Mouse (Mus musculus) adrenal gland, adult 18-20 months (tissue): ENCODE measurements at regions not wholly inside any gene's neighbourhood (a gene's known extent, or its start where the extent isn't known, plus 50 kb on each side); places are given as distances from the start of the nearest gene placed in this dataset.
A peak's percentile ranks its signal among the peaks of the same experiment; 100 is the strongest.

Experiments
- DNase-seq, 2 experiments: peaks; one replicate each; pipeline ENCODE4 v3.0.0; 2021 to 2022; ENCODE audit warnings: low spot score in 2 of 2

- no peak for DNase-seq
Observed at GRCm38 (mm10) chr13:107218351-107218750, 196.4 kb upstream of the Kif2a start.

DNA sequence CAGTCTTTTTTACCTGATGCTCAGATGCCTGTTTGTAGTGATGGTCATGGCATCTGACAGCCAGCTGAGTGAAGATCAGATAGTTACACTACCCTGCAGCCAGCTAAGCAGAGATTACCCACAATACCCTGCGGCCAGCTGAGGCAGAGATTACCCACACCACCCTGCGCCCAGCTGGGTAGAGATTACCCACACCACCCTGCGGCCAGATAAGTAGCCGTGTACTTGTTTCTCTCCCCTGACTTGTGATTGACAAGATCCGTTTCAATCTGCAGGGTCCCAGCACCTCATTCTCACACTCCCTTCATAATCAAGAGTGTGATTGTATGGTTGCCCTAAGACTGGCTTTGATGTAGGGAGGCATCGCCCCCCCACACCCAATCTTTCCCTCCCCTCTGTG lies 195.9 kb upstream of the Kif2a start:
- no peak for DNase-seq

DNA sequence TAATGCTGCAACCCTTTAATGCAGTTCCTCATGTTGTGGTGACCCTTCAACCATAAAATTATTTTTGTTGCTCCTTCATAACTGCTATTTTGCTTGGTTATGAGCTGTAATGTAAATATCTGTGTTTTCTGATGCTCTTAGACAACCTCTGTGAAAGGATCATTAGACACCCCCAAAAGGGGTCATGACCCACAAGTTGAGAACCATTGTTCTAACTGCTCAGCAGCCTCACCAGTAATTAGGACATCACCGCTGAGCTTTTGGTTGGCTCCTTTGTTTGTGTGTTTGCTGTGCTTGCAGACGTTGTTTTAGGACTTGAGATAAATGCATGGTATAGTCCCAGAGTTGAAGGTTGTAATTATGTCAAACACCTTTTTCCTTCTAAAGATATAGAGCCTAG lies 191.4 kb upstream of the Kif2a start:
- no peak for DNase-seq

DNA sequence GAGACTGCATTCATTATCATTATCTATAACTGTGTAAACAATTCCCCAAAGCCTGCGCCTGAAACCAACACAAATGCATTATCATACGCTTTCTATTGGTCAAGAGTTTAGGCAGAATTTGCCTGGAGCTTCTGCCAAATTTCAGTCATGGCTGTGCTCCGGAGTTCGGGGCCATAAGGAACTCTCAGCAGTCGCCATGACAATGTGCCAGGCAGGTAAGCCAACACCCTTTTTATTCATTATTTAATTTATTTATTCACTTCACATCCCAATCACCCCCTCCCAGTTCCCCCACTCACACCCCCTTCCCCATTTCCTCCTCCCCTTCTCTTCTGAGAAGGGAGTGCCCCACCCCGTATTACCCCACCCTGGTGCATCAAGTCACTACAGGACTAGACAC lies 188.8 kb upstream of the Kif2a start:
- no peak for DNase-seq

GRCm38 (mm10) chr13:107207354-107208181 lies 185.6 kb upstream of the Kif2a start:
- DNase-seq = peak in 1 of 2 experiments; percentile 6

DNA sequence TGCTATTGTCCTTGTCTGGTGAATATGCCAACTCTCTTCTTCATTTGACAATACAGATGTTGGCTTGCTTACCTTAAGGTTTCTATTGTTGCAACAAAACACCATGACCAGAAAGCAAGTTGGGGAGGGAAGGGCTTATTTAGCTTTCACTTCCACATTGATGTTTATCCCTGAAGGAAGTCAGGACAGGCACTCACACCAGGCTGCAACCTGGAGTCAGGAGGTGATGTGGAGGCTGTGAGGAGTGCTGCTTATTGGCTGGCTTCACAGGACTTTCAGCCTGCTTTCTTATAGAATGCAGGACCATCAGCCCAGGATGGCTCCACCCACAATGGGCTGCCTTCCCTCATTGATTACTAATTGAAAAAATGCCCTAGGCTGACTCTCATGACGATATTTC lies 177.9 kb upstream of the Kif2a start:
- no peak for DNase-seq

DNA sequence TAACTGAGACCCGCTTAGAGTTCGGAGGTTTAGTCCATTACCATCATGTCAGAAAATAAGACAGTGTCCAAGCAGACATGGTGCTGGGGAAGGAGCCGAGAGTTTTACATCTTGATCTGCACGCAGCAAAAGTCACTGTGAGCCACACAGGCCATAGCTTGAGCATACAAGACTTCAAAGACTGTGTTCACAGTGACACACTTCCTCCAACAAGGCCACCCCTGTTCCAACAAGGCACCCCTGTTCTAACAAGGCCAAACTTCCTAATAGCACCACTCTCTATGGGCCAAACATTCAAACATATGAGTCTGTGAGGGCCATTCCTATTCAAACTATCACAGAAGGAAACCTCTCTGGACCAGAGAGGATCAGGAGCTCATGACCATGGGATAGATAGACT lies 171.5 kb upstream of the Kif2a start:
- DNase-seq = no peak

DNA sequence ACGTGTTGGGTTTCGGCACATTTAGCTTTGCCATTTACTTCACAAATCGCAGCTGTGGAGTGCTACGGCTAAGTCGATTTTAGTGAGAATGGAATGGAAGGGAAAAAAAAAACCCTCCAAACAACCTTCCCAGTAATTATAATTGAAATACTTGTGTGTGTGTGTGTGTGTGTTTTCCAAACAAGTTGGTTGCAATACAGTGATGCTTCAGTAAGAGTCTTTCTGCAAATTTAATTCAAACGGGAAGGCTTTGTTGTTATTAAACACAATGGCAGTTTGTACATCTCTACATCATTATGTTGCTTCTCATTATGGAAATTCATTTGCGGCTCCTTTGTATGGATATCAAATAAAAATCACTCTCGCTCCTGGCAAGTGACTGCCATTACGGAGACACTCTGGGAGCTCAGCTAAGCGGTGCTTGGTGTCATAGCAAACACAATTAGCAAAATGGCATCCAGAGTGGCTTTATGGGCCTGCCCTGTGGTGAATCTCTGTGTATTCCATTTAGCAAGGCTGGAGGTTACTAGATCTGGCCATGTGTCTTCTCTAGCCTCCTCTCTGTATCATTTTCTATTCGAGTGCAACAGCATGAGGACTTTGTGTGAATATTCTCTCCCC lies 165.4 kb upstream of the Kif2a start:
- no peak for DNase-seq

- DNase-seq = peak; percentile 37 to 38
Observed at GRCm38 (mm10) chr13:107182544-107182943, 160.6 kb upstream of the Kif2a start.

GRCm38 (mm10) chr13:107179551-107179950 lies 157.6 kb upstream of the Kif2a start:
- DNase-seq = no peak

DNA sequence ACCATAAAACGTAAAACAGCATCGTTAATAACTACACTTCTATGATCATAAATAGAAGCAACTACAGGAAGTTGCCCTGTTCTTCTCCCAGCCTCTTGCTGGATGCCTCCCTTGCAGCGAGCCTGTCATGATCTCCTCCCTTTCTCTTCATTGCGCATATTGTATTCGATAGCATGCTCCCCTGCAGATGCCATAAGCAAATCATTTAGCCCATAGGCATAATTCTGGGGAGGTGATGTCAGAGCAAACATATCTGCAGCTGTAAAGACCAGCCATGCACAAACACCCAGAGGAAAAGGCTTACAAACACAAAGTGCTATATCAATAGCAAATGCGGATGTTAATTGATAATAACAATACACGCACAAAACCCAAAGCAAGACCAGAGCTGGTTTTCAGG lies 155.7 kb upstream of the Kif2a start:
- DNase-seq = no peak

GRCm38 (mm10) chr13:107175891-107176290 lies 154.0 kb upstream of the Kif2a start:
- no peak for DNase-seq

GRCm38 (mm10) chr13:107168599-107169149 lies 146.7 kb upstream of the Kif2a start:
- DNase-seq = peak in 1 of 2 experiments; percentile 23

- DNase-seq = no peak
Observed at GRCm38 (mm10) chr13:107167856-107168598, 146.1 kb upstream of the Kif2a start.

DNA sequence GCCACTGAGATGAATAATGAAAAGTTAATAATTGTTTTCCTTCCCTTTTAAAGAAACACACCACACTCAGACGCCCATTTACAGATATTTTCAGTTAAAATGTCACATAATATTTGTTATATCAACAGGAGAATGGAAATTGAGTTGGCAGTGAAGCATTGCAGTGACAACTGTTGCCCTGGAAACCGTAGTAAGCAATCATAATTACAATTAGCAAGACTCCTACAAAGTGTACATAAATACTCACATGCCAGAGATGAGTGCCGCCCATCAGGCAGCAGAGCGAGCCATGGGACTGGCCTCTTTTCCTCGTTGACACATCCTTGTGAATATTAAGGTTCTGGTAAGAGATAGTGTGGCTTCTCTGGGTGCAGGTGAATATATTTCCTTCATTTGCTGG lies 129.6 kb upstream of the Kif2a start:
- DNase-seq = no peak

DNA sequence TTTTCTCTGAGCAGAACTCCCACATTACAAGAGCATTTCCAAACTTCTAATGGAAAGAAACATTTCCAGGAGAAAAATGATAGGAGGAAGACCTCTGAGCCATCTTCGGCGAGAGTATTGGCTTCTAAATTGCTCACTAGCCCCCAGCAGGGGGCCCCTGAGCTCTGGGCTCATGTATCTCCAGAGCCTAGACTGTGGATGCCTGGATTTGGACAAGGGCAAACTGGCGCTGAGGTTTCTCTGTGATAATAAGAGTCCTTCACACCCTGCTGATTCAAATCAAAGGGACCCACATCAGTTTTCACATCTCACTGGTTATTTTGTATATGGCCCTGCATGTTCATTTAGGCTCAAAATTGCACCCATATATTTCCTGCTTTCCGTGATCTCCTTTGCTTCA lies 119.3 kb upstream of the Kif2a start:
- DNase-seq = no peak

- no peak for DNase-seq
Observed at GRCm38 (mm10) chr13:107134125-107134524, 112.2 kb upstream of the Kif2a start.

DNA sequence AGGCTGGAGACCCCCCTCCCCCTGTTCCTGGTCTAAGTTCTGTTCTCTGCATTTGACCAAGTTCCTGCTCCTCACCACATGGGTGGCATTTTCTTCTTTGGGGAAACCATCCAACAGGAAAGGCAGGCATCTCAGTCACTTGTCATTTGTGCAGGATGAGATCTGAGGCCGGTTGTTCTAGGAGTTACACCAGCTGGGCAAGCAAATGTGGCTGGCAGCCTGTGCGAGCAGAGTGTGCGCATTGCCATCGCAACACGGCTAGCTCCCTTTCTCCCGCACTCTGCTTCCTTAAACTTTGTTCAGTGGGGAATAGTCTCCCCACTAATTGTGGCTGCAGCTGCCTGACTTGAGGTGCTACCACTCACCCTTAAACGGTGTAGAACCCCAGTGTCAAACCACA lies 104.7 kb upstream of the Kif2a start:
- no peak for DNase-seq

DNA sequence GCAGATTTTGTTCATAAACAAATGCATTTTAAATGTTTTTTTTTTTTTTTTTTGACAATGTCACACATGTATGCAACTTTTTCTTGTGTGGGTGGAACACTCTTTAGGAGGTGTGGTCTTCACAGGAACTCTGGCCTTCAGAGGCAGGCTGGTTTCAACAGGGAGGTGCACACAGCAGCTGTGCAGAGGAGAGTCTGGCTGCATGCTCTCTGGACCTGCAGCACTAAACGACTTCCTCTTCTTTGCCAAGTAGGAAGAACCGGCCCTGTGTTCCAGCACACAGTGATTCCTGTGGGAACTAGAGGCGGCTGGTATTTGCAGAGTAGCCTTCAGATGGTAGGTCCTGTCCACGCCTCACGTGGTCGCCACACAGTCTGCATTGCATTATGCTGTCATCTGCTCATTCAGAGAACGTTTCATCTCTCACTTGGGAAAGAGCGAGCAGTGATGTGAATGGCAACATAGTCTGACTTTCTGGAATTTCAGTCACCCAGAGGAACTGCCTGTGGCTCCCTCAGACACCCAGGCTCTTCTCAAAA lies 102.3 kb upstream of the Kif2a start:
- DNase-seq = no peak

- DNase-seq = peak; percentile 78 to 81
Observed at GRCm38 (mm10) chr13:107113949-107114690, 92.2 kb upstream of the Kif2a start.

GRCm38 (mm10) chr13:107108045-107108444 lies 86.1 kb upstream of the Kif2a start:
- DNase-seq = no peak
